Mouse (Mus musculus) neutrophil, adult 83 days (primary cell): ENCODE measurements around the gene Mutyh. TPM values are rescaled to one million over a fixed set of nuclear protein-coding genes. Genes with fewer than 3 reads are reported as not detected.

Experiments used
- total RNA-seq, 2 experiments: library from RNA; stranded (reverse); gene quantifications; one replicate each; pipeline ENCODE4 v1.2.4; 2023

Gene Mutyh
- 1 to 10 TPM; 3.3 to 7.0 TPM for total RNA-seq

DNA sequence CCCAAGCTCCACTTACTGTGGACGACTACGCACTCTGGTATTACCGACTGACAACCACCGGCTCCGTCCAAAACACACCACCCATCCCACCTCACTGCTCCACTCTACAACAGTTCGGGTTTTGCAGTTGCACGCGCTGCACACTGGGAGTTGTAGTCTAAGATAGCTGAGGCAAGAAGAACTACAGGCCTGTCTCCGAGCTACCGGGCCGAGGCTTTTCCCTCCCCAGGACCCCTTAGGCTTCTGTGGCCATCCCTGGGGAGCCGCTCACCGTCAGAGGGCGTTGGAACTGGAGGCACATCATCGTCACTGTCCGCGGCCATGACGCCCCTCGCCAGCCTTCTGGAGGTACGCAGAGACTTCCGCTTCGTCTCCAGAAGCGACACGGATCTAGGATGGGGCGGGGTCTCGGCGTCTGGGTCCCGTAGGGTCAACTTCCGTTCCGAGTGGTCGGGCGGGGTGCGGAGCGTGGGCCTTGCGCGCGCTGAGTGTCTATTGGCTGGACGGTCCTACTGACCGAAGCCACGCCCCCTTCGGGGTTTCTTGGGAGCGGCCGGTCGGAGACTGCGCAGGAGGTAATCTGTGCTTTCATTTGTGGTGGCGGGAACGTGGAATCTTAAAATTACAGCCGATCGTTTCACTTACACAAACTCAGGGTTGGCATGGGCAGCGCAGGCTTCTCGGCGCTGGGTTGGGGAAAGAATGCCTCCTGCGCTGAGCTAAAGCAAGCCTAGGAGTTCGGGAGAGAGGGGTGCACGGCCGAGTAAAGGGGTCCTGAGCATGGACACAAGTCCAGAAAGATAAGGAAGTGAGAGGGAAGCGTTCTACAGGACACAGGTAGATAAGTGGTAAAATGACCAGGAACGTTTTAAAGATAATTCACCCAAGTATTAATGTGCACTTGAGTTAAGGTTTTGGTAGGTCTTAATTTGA lies at the start of gene Mutyh, which contains the start of gene Toe1:
Gene Mutyh (plus strand): TSS at position 527 of the 933 bp plus-strand sequence.
Gene Toe1 (minus strand): TSS at position 444 of the 933 bp plus-strand sequence.

DNA sequence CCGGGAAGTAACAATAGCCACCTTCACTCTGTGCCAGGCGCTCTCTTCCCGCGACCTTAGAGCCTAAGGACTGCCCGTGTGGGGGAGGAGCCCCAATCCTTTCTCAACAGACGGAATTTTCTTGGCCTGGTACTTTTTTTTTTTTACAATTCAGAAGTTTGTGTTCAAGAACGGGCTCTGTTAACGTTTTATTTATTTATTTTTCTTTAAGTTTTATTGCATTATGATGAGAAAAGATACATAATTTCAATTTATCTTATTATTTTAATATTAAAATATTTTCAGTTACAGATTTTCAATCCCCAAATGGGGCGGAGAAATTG lies 14.1 kb downstream of the Mutyh start, which contains the start of gene Hpdl:
Gene Hpdl (minus strand): TSS at position 14 of the 323 bp plus-strand sequence.

Other genes with a start within 250 kb of the Mutyh start
- 1 to 10 TPM; 6.0 to 6.6 TPM for gene Ccdc17, start 211.1 kb upstream of the Mutyh start, total RNA-seq
- 10 to 100 TPM; 57.0 to 59.7 TPM for gene Nasp, start 179.8 kb upstream of the Mutyh start, total RNA-seq
- 100 to 1,000 TPM; 266 to 278 TPM for gene Akr1a1, start 156.0 kb upstream of the Mutyh start, total RNA-seq
- gene Prdx1, start 122.2 kb upstream of the Mutyh start, total RNA-seq: 100 to 1,000 TPM; 140 to 144 TPM
- 1 to 10 TPM; 2.5 to 2.9 TPM for gene Mmachc, start 99.3 kb upstream of the Mutyh start, total RNA-seq
- 10 to 100 TPM; 11.0 to 13.5 TPM for gene Ccdc163, start 99.2 kb upstream of the Mutyh start, total RNA-seq
- gene Tesk2, start 86.8 kb upstream of the Mutyh start, total RNA-seq: 10 to 100 TPM; 33.8 to 35.2 TPM
- gene Toe1, start 83 bp upstream of the Mutyh start, total RNA-seq: 10 to 100 TPM; 14.0 to 16.1 TPM
- gene Hpdl, start 14.0 kb downstream of the Mutyh start, total RNA-seq: not detected
- gene Zswim5, start 69.7 kb downstream of the Mutyh start, total RNA-seq: not detected
- 10 to 100 TPM; 54.6 to 70.3 TPM for gene Urod, start 186.7 kb downstream of the Mutyh start, total RNA-seq
- gene Hectd3, start 187.6 kb downstream of the Mutyh start, total RNA-seq: 10 to 100 TPM; 28.2 to 40.6 TPM
- gene Eif2b3, start 211.7 kb downstream of the Mutyh start, total RNA-seq: 1 to 10 TPM; 6.7 to 8.7 TPM